Mouse (Mus musculus) common myeloid progenitor, adult 5-6 weeks (primary cell): ENCODE data around the gene Ski. TPM values are rescaled to one million over a fixed set of nuclear protein-coding genes. Genes with fewer than 3 reads are reported as not detected.
A peak's percentile ranks its signal among the peaks of the same experiment; 100 is the strongest.

Experiments
- ATAC-seq: replicated peaks from 2 replicates; pipeline ENCODE4 v1.8.0; 2016; ENCODE audit warnings: low read depth, mild to moderate bottlenecking, moderate TSS enrichment, inconsistent platforms; ENCODE audit not compliant: poor library complexity, severe bottlenecking
- total RNA-seq: library from RNA; stranded (forward); fragments of 200-1000, 187-1606 nt; gene quantifications from 2 replicates; pipeline ENCODE4 v1.2.3, GENCODE M21; 2017

Gene Ski
- total RNA-seq, 1 experiment from 2014 or later, result 9.9 TPM

DNA sequence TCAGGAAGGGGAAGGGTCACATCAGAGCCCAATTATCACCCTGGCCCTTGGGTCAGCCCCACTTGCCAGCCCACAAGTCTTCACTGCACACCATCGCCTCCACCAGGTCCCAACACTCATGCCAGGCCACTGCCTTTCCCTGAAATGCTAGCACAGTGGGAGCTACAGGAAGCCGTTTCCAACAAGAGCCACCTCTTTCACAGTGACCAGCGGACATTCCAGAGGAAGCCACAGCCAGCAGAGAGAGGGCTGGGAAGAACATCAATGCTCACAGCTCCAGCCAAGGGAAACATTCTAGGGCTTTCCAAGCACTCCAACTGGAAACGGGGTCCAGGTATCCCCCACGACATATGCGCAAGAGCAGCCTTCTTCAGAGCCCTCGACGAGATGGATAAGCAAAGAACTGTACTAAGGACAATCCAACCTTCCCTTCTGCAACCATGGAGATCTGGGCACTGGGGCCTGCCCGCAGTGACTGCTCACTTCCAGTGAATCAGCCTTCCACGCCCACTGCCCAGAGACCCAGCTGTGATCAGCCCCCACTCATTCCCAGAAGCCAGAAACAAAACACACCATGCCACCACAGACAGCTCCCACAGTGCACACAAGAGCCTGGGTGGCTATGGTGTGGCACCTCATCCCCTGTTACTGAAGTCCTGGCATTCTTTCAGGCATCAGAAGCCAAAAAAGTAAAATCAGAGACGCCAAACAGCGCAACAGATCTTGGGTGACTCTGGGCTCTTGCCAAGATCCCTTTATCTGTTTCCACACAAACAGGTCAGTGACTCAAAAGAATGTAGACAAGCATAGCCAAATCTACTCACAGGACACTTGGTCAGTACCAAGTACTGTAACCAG lies 6.4 kb downstream of the Ski start:
- no peak for ATAC-seq

DNA sequence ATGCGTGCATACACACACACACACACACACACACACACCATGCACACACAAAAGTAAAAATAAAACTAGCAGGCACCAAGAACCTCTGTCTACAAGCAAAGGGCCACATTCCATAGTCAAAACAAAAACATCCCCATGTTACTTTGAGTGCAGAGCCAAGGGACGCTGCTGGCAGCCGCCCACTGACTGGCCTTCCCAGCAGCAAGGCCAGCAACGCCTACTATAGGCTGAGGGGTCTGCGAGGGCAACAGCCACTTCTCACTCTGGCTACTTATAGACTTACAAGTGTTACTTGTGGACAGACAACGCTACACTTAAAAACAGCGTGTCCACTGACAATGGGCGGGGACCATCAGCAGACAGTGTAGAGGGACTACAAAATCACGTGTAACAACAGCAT lies 7.2 kb downstream of the Ski start:
- ATAC-seq, result no peak

DNA sequence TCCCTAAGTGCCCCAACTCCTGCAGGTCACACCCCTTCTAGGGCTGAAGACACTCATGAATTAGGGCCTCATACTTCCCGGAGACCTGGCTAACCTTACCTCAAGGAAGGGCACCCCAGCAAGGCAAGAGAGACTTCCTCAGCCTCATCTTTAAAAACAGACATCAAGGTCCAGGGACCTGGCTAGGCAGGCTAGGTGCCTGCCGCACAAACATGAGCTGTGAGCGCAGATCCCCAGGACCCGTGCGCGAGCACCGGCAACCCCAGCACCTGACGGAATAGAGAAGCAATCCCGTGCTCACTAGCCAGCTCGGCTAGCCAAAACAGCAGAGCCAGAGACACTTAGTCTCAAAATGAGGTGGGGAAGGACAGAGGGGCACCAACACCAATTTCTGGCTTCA lies 7.6 kb downstream of the Ski start:
- no peak for ATAC-seq

DNA sequence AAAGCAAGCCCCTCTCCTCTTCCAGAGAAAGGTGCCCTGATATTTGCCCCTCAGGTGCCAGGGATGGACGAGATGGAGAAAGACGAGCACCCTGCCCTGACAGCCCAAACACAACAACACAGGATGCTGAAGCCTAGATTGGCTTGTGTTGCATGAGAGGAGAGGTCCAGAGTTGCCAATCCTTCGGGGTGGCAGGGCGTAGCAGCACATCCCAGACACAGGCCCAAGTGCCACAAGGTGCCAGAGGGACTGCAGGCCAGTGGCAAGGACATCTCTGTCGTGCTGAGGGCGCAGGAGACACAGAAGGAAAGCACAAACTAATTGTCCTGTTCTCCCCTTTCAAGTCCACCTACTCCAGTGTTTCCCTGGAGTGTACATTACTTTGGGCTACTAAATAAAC lies 8.2 kb downstream of the Ski start:
- no peak for ATAC-seq

DNA sequence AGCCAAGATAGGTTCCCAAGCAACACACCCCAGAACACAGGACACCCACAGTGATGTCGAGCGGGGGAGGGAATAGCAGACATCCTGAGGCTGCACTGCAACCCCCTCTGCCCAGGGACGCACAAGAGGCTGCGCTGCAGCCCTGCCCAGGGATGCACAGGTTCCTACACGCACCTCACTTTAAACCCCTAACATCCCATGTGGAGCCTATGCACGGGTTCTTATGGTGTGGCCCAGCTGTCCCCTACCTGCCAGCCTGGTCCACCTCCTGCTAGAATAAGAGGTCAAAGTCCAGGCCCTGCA lies 8.7 kb downstream of the Ski start:
- no peak for ATAC-seq

DNA sequence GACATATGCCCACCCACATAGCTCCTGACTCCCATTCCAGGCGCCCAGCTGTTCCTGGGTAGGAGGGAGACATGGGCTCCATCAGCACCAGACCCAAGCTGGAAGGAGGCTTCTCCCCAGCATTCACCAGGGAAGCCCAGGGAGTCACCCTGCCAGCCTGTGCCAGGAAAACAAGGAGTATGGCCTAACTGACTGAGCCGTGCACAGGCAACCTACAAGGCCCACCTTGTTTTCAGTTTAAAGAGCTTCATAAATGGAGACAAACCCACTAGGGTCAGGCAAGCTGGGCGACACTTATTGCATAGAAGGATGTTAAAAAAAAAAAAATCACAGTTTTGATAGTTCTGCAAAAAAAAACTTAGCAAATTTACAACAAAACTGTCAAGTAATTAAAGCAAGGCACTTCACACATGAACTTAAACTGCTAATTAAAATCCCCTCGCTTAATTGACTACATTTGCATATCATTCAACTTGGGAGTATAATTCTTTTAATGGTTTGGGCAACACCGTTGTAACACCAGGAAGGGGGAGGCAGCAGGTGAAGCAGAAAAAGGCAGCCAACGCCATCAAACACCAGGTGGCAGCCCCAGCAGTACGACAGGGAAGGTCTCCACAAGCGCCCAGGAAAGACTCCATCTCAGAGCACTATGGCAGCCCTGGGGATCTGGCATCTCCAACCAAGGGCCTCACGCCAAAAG lies 9.2 kb downstream of the Ski start:
- ATAC-seq, result no peak

DNA sequence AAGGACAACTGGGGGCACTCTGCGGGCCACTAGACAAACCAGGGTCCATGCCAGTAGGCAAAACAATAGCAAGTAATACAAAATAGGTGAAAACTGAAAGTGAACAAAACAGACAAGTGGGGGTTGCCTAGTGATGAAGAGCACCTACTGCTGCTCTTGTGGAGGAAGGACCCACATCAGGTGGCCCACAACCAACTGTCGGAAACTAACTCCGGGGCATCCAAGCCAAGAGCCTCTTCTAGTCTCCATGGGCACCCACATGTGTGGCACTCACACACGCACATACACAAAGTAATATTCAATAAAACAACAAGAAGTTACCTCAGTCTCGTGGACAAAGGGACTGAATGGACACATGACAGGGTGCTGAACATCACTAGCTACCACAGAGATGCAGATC lies 12.9 kb downstream of the Ski start:
- ATAC-seq, result no peak

DNA sequence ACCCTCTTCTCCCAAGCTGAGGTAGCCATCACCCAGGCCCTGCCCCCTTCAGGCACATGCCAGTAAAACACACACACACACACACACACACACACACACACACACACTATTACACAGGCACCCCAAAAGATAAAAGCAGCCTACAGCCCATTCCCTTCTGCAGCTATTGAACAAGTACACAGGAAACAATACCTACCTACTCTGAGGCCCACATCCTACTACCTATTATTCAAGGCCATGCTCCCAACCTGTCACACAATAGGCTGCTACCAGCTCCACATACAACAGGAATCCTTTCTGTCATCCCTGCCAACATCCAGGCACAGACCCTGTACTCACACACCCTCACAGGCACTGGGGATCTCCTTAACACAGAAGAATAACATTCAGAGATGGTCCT lies 13.3 kb downstream of the Ski start:
- no peak for ATAC-seq

DNA sequence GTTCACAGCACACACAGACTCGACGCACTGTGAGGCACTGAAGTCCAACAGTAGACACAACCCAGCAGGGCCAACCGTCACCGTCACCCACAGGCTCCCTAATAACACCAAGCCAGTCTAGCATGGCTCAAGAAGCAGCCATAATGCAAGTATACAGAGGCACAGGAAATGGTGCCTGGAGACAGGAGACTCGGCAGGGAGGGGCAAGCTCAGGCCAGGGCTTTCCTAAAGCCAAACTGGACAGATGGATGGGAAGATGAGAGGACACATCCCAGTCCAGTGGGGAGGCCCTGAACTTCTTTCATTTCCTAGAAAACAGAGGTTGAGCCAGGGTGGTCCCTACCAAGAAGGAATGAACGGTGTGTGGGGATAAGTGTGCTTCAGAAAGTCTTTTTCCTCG lies 13.8 kb downstream of the Ski start:
- ATAC-seq, result no peak

DNA sequence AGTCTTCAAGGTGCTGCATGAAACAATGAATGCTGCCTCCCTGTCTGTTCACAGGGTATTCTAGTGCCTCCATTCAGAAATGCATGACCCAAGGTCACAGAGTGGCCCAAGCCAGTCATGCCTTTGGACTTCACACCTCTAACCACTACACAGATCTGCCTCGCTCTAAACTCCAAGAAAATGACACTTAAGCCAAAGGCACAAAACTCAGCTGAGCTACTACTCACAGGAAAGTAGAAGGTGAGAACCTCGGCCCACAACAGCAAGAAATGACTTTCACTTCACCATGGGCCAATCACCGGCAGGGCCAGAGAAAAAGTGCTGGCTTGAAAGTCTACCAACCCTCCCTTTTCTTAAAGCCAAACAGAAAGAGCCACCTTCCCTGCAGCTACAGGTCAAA lies 14.6 kb downstream of the Ski start:
- no peak for ATAC-seq

DNA sequence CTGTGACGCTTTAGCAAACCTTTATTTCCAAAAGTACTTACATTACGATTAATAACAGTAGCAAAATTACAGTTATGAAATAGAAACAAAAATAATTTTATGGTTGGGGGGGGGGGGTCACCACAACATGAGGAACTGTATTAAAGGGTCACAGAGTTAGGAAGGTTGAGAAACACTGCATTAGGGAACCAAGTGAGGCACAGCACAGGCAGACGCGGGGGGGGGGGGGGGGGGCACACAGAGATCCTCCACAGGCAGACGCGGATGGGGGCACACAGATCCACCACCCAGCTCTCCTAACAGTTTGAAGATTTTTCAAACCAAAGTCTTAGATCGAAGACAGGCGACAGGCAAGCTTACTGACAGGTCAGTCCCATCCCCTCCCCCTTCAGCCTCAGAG lies 15.9 kb downstream of the Ski start:
- ATAC-seq, result 0 out of 2 replicates have a peak, but pooled peaks have one; percentile 30

DNA sequence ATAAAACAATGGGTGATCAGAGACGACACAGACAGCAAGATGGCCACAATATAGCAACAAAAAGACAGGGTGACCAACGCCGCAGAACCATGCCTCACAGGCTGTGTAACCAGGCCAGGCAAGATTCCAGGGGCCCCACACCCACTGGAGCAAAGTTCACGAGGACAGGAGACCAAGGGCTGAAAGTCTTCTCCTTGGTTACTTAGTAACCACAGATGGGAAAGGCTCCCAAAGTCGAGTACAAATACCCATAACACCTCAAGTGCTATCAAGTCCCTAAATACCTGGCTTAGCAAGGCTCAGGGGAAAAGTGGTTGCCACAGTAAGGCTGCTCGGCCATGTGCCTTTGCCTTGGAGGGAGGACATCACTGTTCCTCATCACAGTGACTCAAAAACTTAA lies 16.5 kb downstream of the Ski start:
- ATAC-seq, result no peak

DNA sequence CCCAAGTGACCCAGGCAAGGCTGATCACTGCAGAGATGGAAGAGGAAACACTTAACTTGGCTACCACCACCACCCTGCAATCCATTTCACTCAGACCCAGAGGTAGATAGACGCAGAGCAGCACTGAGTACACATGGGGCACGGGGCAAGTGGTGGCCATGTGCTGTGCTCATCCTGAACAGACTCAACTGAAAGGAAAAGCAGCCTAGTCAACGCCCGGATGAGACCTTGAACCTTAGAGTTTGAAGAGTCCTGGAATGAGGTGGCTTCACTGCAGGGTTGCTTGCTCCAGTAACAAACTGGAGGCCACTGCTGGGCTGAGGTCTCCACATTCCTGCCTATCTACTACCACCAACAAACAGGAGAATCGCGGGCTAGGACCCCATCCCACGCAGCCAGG lies 20.6 kb downstream of the Ski start:
- ATAC-seq, result no peak

DNA sequence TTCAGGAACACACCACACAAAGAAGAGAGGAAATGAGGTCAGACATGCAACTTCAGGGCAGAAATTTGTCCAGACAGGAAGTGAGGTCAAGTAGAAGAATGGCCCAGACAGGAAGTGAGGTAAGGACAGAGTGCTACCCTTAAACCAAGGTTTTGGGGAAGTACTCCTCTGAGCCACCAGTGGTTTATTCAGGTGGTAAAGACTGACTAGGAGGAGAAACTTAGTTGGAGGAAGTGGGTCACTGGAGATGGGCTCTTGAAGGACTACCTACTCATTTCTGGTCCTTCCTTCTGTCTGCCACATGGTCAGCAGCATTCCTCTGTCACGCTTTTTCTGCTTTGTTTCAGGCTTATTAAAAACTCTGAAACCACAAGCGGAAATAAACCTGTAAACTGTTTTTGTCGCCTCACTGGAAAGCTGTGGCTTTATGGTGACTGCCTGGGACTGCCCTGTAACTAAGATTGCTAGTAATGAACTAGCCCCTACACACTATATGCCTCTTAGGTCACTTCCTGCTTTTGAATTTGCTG lies 21.5 kb downstream of the Ski start:
- ATAC-seq, result peak; percentile 91

DNA sequence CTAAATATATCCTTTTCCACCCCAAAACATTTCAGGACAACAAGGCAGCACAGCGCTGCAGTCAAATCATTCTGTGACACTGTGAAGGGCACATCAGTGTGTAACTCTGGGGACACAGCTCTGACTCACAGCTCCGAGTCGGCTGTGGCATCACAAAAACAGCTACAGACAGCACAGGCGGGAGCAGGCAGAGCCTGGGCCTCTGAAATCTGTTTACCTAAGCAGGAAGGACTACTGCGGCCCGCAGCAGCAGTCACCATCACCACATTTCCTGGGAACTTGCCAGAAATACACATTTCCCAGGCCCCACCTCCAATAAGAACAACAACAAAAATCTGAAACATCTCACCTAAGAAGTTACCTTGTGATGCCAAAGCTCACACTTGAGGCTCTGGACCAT lies 24.7 kb downstream of the Ski start:
- ATAC-seq, result no peak

DNA sequence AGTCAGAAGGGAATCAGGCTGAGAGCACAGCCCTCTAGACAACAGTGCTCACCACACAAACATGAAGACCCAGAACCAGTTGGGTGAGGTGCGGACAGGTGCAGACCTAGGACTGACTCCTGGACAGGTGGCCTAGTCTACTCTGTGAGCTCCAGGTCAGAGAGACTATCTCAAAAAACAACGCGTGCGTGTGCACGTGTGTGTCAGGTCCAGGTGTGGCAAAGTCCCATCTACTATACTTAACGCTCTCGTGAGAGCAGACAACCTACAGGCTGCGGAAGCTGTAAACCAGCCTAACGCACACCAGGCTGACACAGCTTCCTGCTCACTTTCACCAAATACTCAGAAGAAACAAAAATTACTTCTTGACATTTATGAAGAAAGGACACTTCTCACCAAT lies 27.2 kb downstream of the Ski start:
- no peak for ATAC-seq

DNA sequence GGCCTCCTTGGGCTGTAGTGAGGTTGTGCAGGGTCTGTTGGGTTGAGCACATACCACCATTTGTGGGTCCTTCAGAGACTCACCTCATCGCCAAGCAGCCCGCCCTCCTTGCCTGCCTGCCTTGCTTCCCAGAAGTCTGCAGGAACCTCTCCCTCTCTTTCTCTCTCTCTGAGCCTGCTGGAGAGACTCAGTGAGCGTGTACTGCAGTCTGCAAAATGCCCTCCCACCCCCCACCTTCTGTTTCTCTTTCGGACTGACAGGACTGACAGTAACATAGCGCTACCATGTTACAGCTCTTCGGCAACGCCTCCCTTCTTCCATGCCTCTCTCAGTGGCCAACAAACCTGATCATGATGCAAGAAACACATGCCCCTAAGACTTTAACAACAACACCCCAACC lies 32.1 kb downstream of the Ski start:
- no peak for ATAC-seq

DNA sequence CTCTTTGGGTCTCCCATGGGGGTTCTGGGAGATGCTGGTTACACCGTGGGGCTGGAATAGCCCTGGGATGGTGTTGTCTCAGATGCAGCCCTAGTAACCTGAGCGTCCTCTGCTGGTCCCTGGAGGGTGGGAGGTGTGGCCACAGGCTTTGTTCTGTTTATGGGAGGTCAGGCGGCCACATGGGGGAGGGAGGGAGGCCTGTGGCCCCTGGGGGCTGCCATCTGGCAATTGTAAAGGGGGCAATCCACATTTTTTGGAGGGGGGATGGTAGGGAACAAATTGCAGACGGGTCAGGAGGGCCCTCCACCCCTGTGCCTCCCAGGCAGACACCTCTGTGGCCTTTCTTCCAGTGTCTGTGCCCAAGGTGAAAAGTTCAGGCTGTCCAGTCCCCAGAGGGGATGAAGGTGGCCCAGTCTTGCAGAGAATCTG lies 32.7 kb downstream of the Ski start:
- ATAC-seq, result no peak

DNA sequence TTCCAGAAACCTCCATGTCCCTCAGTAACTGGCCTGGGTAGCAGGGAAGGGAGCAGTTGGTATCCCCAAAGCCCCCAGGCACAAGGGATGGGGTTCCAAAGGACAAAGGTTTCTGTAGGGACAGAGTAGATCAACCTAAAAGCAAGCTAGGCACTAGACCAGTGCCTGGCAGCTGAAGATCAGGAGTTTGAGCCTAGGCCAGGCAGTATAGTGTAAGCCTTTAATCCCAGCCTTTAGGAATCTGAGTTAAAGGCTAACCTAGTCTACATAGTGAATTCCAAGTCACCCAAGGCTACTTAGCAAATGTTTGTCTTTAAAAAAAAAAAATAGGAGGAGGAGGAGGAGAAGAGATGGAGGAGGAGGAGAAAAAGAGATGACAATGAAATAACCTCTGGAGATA lies 33.6 kb downstream of the Ski start:
- no peak for ATAC-seq

DNA sequence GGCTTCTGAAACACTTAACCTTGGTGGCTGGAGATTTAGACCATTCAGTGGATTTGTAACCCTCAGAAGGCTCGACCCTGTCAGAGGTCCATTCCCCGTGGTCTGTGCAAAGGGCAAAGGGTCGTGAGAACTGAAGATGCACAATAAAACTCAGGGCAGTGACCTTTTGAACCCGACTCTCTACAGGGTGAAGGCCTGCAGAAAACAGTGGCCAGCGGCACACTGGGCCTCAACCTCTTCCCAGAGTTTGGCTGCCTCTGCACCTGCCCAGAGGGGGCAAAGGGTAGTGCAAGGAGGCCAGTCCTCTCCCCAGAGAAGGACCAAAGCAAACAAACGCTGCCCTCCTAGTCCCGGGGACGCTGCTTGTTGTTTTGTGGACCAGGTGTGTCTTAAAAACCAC lies 34.1 kb downstream of the Ski start:
- no peak for ATAC-seq

DNA sequence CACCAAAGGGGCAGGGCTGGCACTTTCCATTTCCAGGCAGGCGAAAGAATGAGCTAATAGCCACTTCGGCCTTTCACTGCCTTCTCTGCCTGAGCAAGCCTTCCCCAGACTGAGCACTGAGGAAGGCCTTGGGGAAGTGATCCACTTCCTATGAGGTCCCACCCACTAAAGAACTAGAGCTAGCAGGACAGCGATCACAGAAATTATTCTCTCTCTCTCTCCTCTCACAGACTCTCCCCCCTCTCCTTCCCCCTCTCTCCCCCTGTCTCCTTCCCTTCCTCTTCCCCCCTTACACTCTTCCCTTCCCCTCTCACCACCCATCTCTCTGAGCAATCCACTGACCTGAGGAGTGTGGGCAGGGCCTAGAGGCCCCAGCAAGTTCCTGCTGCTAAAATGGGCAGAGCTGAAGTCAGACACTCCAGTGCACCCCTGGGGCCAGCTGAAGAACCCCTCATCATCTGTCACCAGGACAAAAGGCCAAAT lies 35.2 kb downstream of the Ski start:
- ATAC-seq, result peak; percentile 92

DNA sequence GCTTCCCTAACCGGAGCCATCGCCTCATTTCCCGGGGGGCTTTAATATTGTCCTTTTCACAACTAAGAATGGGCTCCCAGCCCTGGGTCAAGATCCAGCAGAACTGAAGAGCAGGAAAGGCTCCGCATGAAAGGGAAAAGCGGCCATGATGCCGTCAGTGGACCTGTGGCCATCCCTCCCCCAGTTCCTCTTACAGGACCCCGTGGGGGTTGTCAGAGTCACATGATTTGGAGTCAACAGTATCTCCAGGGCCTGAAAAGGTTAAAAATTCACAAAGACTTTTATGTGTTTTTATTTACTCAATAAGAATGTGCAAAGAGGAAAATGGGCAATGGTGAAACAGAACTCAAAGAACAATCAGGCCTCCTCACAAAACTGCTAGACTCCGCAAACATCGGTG lies 36.5 kb downstream of the Ski start:
- ATAC-seq, result no peak
